Mouse (Mus musculus) midbrain, embryonic 16.5 days (tissue): Measurements from ENCODE around the gene Pcna. TPM values are rescaled to one million over a fixed set of nuclear protein-coding genes. Genes with fewer than 3 reads are reported as not detected.

Source experiments
- ATAC-seq: fragments of 200-750 bp; cut with Nextera tagmentation; 2 replicates; pipeline ENCODE4 v1.8.0; 2017; ENCODE audit warnings: moderate TSS enrichment
- H3K27ac ChIP-seq: fragments of 300-500 bp; sonication (generic); 2 replicates; pipeline ENCODE4 v1.5.1; 2014; ENCODE audit warnings: mild to moderate bottlenecking, low read length, mixed read lengths
- H3K27me3 ChIP-seq: fragments of 300-500 bp; sonication (generic); 2 replicates; pipeline ENCODE4 v1.6.1; 2014; ENCODE audit warnings: low read depth, low read length, mixed read lengths; ENCODE audit not compliant: control insufficient read depth, insufficient read depth
- H3K36me3 ChIP-seq: fragments of 300-500 bp; sonication (generic); 2 replicates; pipeline ENCODE4 v1.6.1; 2014; ENCODE audit warnings: mild to moderate bottlenecking, low read length, moderate library complexity, mixed read lengths; ENCODE audit not compliant: control insufficient read depth, insufficient read depth
- H3K4me1 ChIP-seq: fragments of 300-500 bp; sonication (generic); 2 replicates; pipeline ENCODE4 v1.6.1; 2014; ENCODE audit warnings: mild to moderate bottlenecking, low read length, mixed read lengths; ENCODE audit not compliant: control insufficient read depth, insufficient read depth
- H3K4me2 ChIP-seq: fragments of 300-500 bp; sonication (generic); 2 replicates; pipeline ENCODE4 v1.6.1; 2014; ENCODE audit warnings: mild to moderate bottlenecking, low read length, mixed read lengths
- H3K4me3 ChIP-seq: fragments of 300-500 bp; sonication (generic); 2 replicates; pipeline ENCODE4 v1.5.1; 2014; ENCODE audit warnings: low read depth, mild to moderate bottlenecking, low read length, moderate library complexity, mixed read lengths
- H3K9ac ChIP-seq: fragments of 300-500 bp; sonication (generic); 2 replicates; pipeline ENCODE4 v1.6.1; 2014; ENCODE audit warnings: low read depth, low read length, mixed read lengths
- H3K9me3 ChIP-seq: fragments of 300-500 bp; sonication (generic); replicated peaks from 2 replicates; pipeline ENCODE4 v1.6.1; 2014; ENCODE audit warnings: mild to moderate bottlenecking, low read length, mixed read lengths; ENCODE audit not compliant: control insufficient read depth, poor library complexity, severe bottlenecking
- WGBS: fragments of 180-500 bp; shearing (Covaris S2); extraction: QIAGEN DNeasy Blood & Tissue Kit; methylation state at CpG from one replicate; pipeline ENCODE4 v1.1.7; 2014; 5-methylcytosine and 5-hydroxymethylcytosine counted together
- polyA plus RNA-seq: library from polyadenylated mRNA; unstranded; fragments of >200 nt; fragmentation: Nextera tagmentation; extraction: Ambion mirVana; gene quantifications from 2 replicates; pipeline ENCODE4 v1.2.1, GENCODE M21; 2015

Gene Pcna
- polyA plus RNA-seq, 1 experiment from 2014 or later, result 88.2 TPM

DNA sequence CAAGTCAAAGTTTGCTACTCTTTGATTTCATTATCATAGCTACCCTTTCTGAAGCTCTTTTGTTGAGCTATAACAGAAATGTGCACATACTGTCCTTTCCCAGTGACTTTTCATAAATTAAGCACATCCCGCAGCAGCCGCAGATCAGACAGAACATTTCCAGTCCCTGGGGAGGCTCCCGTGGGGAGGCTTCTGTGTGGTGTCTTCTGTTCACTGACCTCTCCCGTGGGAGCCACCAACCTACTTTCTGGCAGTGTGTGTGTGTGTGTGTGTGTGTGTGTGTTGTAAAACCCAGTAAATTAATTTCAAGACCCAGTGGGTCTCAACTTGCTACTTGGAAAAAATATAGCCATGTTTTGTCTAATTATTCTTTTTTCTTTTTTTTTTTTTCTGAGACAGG is 26.9 kb upstream of the Pcna start:
- WGBS, result 59% methylated on average over 4 of the region's 4 CpGs
- H3K27me3 ChIP-seq, result no peaks in the 10 kb centered on the region
- no peak overlapping the region for H3K9ac ChIP-seq
- H3K4me2 ChIP-seq, result no peak overlapping the region
- no peak overlapping the region for H3K27ac ChIP-seq
- no peaks in the 10 kb centered on the region for H3K36me3 ChIP-seq
- H3K4me1 ChIP-seq, result peaks cover 23% of the 10 kb centered on the region
- no peak overlapping the region for H3K4me3 ChIP-seq
- no peak for ATAC-seq
- no peaks in the 10 kb centered on the region for H3K9me3 ChIP-seq

DNA sequence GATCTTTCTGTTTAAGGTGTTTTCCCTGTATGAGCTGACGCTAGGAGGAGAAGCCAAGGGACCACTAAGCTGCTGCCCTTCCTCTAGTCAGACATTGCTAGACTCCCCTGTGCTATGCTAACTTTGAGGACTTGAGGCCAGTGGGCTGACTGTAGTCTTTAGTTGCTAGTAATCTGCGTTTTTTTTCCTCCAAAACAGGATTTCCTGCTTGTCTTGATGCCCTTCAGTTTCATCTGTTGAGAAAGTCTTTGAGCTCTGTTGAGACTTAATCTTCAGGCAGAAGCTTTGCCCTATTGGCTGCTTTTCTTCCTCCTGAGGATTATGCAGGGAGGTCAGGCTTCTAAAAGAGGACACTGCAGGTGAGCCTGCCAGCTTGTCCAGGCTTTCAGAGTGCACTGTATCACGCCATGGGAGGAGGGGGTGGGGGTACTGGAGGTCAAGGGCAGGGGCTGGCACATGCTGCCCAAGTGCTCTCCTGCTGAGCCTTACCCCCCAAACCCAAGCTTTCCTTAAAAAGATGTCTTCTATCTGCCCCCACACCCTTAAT is 26.3 kb upstream of the Pcna start:
- Histone ChIP-seq H3K9me3 (no peaks in the 10 kb centered on the region), H3K36me3 (no peaks in the 10 kb centered on the region), H3K27ac (no peak overlapping the region), H3K4me3 (no peak overlapping the region), H3K9ac (no peak overlapping the region), H3K4me1 (peaks cover 23% of the 10 kb centered on the region), H3K27me3 (no peaks in the 10 kb centered on the region), H3K4me2 (no peak overlapping the region)
- ATAC-seq, result no peak
- WGBS, result 43% methylated on average over 3 of the region's 3 CpGs

DNA sequence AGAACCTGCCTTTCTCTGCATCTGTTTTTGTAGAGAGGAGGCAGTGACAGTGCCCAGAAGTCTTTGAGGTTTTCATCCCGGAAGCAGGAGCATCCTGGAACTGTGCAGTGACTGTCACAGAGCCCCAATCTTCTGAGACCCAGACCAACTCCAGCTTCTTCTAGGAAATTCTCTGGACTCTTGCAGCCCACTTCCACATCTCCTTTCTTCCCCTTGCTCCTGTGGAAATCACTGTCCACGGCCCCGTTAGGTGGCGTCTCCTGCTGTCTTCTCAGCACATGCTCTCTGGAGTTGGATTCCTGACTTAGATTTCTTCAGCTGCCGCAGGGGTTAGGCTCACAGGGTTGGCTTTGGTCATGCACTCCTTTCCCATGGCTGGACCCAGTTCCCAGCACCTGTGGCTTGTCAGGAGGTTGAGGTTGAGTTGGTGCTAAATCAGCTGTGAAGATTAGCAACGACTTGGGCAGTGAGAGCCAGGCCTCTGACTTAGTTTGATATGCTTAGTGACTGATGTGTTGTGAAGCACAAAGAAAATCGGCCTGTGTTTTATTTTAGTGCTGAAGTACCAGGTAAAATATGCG is 25.2 kb upstream of the Pcna start:
- ATAC-seq, result no peak
- H3K9me3 ChIP-seq, result no peaks in the 10 kb centered on the region
- WGBS, result 73% methylated on average over 8 of the region's 8 CpGs

GRCm38 (mm10) chr2:132276249-132276648 is 23.1 kb upstream of the Pcna start:
- Histone ChIP-seq H3K27me3 (no peaks in the 10 kb centered on the region), H3K9me3 (no peaks in the 10 kb centered on the region), H3K27ac (no peak overlapping the region), H3K4me2 (no peak overlapping the region), H3K4me1 (no peaks in the 10 kb centered on the region), H3K4me3 (no peak overlapping the region), H3K36me3 (no peaks in the 10 kb centered on the region), H3K9ac (no peak overlapping the region)
- ATAC-seq, result no peak
- 92% methylated on average over 4 of the region's 4 CpGs for WGBS

More for the DNA sequence above, 25.2 kb upstream of the Pcna start:
- Histone ChIP-seq H3K27ac (no peak overlapping the region), H3K4me2 (no peak overlapping the region), H3K36me3 (no peaks in the 10 kb centered on the region), H3K4me3 (no peak overlapping the region), H3K9ac (no peak overlapping the region), H3K4me1 (peaks cover 16% of the 10 kb centered on the region), H3K27me3 (no peaks in the 10 kb centered on the region)

DNA sequence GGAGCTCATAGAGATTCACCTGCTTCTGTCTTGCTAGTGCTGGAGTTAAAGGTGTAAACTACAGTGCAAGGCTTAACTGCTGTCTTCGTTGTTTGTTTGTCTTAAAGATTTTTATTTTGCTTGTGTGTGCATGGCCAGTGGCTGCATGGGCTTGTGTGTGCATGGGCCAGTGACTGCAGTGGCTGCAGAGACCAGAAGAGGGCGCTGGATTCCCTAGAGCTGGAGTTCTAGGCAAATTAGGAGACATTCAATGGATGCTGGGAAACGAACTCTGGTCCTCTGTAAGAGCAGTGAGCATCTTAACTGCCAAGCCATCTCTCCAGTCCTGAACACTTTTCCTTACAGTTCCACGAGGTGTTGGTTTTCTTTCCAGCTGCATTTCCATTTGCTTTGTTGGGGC is 22.4 kb upstream of the Pcna start:
- no peaks in the 10 kb centered on the region for H3K27me3 ChIP-seq
- no peak overlapping the region for H3K9ac ChIP-seq
- H3K4me2 ChIP-seq, result no peak overlapping the region
- H3K9me3 ChIP-seq, result no peaks in the 10 kb centered on the region
- no peak for ATAC-seq
- no peak overlapping the region for H3K4me3 ChIP-seq
- no peak overlapping the region for H3K27ac ChIP-seq
- no peaks in the 10 kb centered on the region for H3K36me3 ChIP-seq
- no peaks in the 10 kb centered on the region for H3K4me1 ChIP-seq
- WGBS, result 79% methylated on average over 4 of the region's 4 CpGs

DNA sequence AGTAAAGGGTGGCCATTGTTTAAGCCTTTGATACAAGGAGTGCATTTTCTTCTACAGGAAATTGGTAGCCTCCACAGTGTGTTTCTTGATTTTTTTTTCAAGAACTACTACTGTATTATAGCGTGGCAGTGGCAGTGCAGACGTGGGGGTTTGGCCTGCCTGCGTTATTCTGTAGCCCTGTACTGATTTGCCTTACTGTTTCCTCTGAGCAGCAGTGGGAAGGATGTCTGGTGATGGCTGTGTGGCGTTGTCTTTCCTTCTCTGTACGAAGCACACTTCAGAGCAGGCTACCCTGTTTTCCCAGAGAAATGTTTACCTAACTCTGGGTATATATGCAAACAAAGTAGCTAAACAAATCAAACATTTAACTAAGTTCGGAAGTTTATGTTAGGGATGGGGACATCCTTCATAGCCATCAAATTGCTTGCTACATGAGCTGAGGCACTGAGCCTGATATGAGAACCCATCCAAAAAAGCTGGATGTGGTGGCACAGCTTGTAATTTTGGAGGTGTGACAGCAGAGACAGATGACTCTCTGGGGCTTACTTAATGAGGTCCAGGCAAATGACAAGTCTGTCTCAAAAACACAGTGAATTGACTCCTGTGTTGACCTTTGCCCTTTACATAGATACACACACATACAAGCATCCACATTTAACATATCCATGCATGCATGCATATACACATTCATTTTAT is 19.7 kb upstream of the Pcna start:
- Histone ChIP-seq H3K9ac (no peak overlapping the region), H3K27me3 (no peaks in the 10 kb centered on the region), H3K4me2 (no peak overlapping the region), H3K4me1 (no peaks in the 10 kb centered on the region), H3K4me3 (no peak overlapping the region), H3K36me3 (no peaks in the 10 kb centered on the region), H3K27ac (no peak overlapping the region), H3K9me3 (no peaks in the 10 kb centered on the region)
- WGBS, result 82% methylated on average over 6 of the region's 6 CpGs
- no peak for ATAC-seq

- Histone ChIP-seq H3K9me3 (no peaks in the 10 kb centered on the region), H3K9ac (no peak overlapping the region), H3K4me3 (no peak overlapping the region), H3K4me1 (no peaks in the 10 kb centered on the region), H3K36me3 (no peaks in the 10 kb centered on the region), H3K4me2 (no peak overlapping the region), H3K27me3 (no peaks in the 10 kb centered on the region), H3K27ac (no peak overlapping the region)
- 91% methylated on average over 2 of the region's 2 CpGs for WGBS
- 0 out of 2 replicates have a peak, but pooled peaks have one; percentile 25 for ATAC-seq
Measured at GRCm38 (mm10) chr2:132270331-132270951, 17.3 kb upstream of the Pcna start.

DNA sequence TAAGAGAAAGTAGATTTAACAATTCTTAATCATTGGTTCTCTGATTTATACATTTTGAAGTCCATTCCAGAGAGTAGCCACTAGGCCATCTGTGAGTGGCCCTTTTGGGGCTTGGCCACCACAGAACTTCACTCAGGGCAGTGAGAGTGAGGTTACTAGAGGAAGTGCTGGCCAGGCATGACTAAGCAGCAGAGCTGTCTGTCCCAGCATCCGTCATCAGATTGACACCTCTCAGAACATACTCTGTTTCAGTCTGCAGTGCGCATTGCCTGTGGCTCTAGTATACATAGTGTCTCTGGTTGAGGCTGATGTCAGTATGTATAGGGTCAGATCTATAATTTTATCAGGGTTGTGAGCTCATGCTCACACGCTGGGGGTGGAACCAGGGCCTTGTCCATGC is 16.1 kb upstream of the Pcna start:
- Histone ChIP-seq H3K4me3 (no peak overlapping the region), H3K9me3 (no peaks in the 10 kb centered on the region), H3K27me3 (no peaks in the 10 kb centered on the region), H3K27ac (no peak overlapping the region), H3K4me1 (peaks cover 10% of the 10 kb centered on the region), H3K9ac (no peak overlapping the region), H3K4me2 (no peak overlapping the region), H3K36me3 (no peaks in the 10 kb centered on the region)
- no peak for ATAC-seq
- WGBS, result 91% methylated on average over 3 of the region's 3 CpGs

- Histone ChIP-seq H3K27ac (no peak overlapping the region), H3K27me3 (no peaks in the 10 kb centered on the region), H3K9ac (no peak overlapping the region), H3K36me3 (no peaks in the 10 kb centered on the region), H3K9me3 (no peaks in the 10 kb centered on the region), H3K4me3 (no peak overlapping the region), H3K4me2 (no peak overlapping the region), H3K4me1 (peaks cover 10% of the 10 kb centered on the region)
- no peak for ATAC-seq
- WGBS, result 96% methylated on average over 3 of the region's 3 CpGs
Measured at GRCm38 (mm10) chr2:132266086-132266485, 13.0 kb upstream of the Pcna start.
